Mouse (Mus musculus) kidney, adult 9 months (tissue): Measurements from ENCODE around the gene Sp9.

Experiments
- DNase-seq: peaks from one replicate; pipeline ENCODE4 v3.0.0; 2022

Gene Sp9

DNA sequence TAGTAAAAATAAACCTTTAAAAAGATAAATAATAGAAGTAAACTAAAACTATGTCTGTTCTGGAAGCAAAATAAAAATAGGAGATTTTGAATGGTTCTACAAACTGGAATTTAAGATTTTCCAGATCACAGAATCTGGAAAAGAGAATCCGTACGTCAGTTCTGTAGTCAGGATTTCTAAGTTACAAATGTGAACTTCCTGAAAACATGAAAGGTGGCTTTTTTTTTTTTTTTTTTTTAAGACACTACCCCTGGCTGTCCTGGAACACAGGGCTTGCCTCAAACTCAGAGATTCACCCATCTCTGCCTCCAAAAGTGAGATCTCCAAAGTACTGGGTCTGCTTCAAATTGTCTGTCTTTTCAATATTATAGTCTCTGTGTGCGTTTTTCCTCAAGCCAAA is 42.6 kb downstream of the Sp9 start:
- no peak for DNase-seq

DNA sequence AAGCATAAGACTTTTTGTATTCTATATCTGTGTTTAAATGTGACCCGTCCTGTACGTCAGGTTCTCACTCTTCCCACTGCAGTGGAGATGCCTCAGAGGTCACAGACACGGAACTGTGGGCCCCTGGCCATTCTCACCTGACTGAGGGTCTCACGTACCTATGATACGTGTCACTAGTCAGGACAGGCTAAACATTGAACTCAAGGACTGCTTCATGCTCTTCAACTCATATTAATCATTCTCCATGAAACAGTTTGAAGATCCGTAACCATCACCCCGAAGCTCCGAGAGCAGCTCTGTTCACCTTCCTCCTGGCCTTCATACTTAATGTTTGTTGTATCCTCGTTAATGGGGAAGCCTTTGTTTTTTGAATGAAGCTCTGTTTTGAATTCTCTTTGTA is 45.7 kb downstream of the Sp9 start:
- peak; percentile 59 for DNase-seq

DNA sequence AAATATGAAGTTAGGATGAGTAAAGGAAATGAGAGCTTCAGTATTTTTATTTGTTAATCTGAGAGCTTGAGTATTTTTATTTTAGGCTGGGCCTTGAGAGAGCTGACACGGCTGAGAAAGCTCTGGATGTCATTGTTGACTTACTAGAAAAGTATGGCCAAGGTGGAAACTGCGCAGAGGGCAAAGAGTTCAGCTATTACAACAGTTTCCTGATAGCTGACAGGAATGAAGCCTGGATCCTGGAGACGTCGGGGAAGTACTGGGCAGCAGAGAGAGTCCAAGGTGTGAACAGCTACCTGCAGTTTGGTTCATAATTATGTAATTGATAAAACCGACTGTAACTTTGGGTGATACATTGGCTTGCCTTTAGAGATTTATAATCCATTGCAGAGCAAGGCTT is 47.5 kb downstream of the Sp9 start:
- DNase-seq: no peak

DNA sequence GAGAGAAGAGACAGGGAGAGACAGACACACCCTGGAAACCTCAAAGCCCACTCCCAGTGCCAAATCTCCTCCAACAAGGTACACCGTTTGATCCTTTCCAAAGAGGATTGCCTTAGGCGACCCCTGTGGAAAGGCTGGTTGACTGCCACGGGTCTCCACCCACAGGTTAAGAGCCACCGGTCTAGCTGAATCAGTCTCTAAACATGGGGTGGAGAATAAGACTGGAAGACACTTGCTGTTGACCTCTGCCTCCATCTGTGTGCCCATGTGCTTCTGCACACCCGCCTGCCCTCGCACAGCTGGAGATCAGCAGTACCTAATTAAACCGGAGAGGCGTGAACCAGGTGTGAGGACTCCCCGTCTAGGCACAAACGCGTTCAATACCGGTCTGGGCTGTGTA is 51.3 kb downstream of the Sp9 start:
- DNase-seq: no peak

DNA sequence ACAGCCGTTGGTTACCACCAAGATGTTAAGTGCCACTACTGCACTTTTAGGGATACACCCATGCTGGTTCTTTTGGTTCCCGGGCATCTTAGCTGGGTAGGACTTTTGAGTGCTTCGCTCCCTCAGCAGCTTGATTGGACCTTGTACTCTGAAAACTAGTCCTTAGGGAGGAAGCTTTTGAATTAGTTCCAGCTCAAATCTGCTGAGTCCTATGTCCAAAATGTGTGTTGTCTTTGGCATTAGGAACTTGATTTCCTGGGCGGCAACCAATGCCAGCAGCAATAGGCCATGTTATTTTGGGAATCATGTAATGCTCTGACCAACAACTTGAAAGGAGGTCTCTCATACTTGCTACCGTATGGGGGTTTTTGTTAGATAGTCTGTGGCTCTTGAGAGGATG is 54.1 kb downstream of the Sp9 start:
- DNase-seq: peak; percentile 88
